Mouse (Mus musculus): ENCODE results near the gene Mctp2.

GRCm38 (mm10) chr7:72110578-72110977, 195.8 kb downstream of the Mctp2 start:
- TF ChIP-seq POLR2A (IDR thresholded peaks at IDR 0.05; ENCODE audit: borderline replicate concordance, extremely low read depth, low read depth, low read length) (no peak), CTCF (IDR thresholded peaks at IDR 0.05; ENCODE audit: insufficient read depth, low read length) (no peak)
